Mouse (Mus musculus) A20 (cell line): ENCODE measurements around the gene Atxn2.
"Not testable (repeated sequence)": the region's sequence is repeated elsewhere in the genome, so short reads cannot be mapped to it uniquely, and the experiment has no call there.

Source experiments
- DNase-seq: peaks from one replicate; pipeline ENCODE4 v3.0.0-alpha.2; 2011; ENCODE audit warnings: low read depth, low spot score

Atxn2 gene

DNA sequence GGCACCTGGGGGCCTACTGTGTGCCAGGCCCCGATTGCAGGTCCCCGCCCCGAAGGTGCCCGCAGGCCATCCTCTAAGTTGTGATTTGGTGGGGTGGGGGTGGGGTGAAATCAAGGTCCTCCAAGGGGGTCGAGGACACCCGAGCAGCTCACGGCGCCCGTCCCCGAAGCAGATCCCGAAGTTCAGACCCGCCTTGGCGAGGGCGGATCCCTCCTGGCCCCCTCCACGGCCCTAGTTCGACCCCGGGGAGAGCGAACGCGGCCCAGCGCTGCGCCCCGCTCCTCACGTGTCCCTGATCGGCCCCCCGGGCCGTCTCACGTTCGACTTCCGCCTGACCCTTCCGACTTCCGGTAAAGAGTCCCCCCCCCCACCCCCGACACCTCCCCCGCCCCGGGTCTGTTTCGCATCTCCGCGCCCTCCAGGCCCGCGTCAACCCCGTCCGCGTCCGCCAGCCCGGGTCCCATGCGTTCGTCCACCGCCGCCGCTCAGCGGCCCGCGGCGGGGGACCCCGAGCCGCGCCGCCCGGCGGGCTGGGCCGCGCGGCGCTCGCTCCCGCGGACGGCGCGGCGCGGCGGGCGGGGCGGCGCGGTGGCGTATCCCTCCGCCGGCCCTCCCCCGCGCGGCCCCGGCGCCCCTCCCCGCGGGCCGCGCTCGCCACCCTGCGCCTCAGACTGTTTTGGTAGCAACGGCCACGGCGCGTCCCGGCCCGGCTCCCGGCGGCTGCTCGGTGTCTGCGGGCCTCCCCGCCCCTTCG, at the start of gene Atxn2:
TSS of gene Atxn2 (plus strand) at position 164 of the 754 bp plus-strand sequence.
- DNase-seq = peak; percentile 93

- DNase-seq = no peak
These were observed 49.6 kb upstream of the Atxn2 start for GRCm38 (mm10) chr5:121661494-121661893.

- DNase-seq = no peak
These were observed 47.7 kb upstream of the Atxn2 start for GRCm38 (mm10) chr5:121663456-121663855.

- no peak for DNase-seq
These were observed 47.1 kb upstream of the Atxn2 start for GRCm38 (mm10) chr5:121664078-121664477.

DNA sequence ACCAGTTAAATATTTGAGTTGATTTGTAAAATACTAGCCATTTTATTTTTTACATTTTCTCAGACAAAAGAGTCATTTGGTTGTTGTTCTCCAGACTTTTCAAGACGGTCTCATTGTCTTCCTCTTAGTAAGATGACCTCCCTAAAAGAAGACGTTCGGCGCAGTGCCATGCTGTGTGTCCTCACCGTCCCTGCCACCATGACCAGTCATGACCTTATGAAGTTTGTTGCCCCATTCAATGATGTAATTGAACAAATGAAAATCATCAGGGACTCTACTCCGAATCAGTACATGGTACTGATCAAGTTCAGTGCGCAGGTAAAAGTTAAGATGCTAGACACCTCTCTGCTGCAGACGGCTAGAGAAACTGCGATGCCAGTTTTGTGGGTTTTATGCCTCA, 46.2 kb upstream of the Atxn2 start:
- DNase-seq = no peak

DNA sequence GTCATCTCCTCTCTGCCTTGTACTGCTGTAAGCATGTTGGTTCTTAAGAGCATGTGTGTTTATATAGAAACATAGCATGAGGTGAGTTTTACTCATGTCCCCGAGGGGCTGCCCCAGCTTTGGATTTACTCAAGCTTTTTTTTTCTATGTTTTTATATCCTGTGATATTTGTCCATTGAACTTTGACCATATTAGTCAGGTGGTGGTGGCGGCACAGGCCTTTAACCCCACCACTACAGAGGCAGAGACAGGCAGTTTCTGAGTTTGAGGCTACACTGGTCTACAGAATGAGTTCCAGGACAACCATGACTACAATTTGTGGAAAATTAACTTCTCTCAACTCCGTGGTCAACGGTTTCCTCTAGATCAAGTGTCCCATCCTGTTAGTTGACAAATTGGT, 44.1 kb upstream of the Atxn2 start:
- no peak for DNase-seq

- no peak for DNase-seq
These were observed 42.7 kb upstream of the Atxn2 start for GRCm38 (mm10) chr5:121668411-121668810.

GRCm38 (mm10) chr5:121670412-121670811, 40.7 kb upstream of the Atxn2 start:
- peak; percentile 60 for DNase-seq

DNA sequence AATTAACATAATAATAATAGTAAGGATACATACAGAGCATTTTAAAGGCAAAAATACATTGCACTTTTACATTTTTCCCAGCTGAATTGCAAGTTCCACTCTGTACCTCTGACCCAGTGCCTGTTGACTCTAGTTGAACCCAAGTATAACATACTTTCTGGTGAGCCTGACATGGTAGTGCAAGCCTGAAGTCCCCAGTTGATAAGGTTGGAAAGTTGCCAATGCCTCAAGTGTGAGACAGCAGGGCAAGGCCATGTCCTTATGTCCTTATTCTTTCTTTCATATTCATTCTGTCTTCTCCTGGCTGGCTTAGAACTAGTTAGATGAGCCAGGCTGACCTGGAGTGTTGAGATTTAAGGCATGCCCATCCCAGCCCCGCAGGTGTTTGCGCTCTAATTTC, 28.9 kb upstream of the Atxn2 start:
- DNase-seq = no peak

- no peak for DNase-seq
These were observed 25.6 kb upstream of the Atxn2 start for GRCm38 (mm10) chr5:121685495-121685894.

GRCm38 (mm10) chr5:121686113-121686898, 24.8 kb upstream of the Atxn2 start:
- no peak for DNase-seq

- no peak for DNase-seq
These were observed 20.5 kb upstream of the Atxn2 start for GRCm38 (mm10) chr5:121690482-121691211.

DNA sequence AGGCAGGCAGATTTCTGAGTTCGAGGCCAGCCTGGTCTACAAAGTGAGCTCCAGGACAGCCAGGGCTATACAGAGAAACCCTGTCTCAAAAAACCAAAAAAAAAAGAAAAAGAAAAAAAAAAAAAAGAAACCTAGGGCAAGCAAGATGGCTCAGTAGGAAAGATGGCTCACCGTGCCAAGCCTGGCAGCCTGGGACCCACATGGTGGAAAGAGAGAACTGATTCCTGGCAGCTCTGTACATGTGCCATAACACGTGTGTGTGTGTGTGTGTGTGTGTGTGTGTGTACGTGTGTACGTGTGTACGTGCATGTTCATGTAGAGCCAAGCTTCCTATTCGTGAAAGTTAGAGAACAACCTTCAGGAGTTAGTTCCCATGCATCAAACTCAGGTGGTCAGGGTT, 19.7 kb upstream of the Atxn2 start:
- not testable (repeated sequence) for DNase-seq

DNA sequence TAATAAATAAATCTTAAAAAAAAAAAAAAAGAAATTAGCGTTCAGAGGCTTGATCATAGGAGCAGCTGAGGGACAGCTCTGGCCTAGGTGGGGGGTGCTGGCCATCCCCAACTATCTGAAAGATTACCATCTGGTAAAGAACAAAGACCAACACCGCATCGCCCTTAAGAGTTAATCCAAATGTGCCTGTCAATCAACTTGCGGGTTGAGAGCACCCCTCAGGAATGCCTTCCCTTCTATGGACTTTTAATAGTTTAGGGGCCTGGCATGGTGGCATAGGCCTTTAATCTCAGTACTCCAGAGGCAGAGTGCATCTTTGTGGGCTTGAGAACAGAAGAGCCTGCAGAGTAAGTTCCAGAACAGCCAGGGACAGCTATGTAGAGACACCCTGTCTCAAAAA, 18.2 kb upstream of the Atxn2 start:
- no peak for DNase-seq

- DNase-seq = no peak
These were observed 14.4 kb upstream of the Atxn2 start for GRCm38 (mm10) chr5:121696761-121697160.

DNA sequence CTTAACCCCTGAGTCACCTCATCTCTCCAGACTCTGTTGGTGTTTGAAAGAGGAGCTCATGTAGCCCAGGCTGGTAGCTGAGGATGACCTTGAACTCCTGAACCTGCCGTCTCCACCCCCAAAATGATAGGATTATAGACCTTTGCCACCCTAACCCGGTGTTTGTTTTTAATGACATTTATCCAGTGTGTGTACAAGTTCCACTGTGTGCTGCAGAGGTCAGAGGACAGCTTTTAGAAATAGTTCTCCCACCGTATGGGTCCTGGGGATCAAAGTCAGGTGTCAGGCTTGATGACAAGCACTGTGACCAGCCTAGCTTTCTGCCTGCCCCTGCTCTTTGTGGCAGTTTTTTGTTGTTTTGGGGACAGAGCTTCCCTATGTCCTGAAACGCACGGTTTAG, 11.2 kb upstream of the Atxn2 start:
- no peak for DNase-seq

- DNase-seq = no peak
These were observed 10.6 kb upstream of the Atxn2 start for GRCm38 (mm10) chr5:121700496-121700895.

DNA sequence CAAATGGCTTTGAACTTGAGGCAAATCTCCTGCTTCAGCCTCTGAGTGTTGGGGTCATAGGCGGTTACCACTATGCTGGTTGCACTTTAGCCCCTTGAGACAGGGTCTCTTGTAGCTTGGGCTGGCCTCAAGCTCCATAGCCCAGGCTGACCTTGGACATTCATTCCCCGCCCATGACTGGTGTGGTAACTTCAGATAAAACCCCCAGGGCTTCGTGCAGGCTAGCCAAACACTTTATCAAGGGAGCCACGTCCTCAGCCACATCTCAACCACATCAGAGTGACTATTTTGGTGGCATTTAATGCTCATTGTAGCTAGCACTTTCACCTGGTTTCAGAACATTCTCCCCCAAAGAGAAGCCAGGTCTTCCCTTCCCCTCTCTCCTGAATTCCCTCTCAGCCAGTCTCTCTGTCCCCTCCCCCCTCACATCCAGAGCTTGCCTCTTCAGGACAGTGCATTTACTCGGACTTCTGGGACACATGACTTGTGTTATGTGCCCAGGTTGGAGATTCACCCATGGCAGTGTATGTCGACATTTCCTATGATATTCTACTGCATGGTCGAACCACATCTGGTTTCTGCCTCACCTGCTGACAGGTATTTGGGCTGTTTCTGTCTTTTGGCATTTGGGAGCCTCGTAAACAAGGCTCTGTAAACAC, 9.9 kb upstream of the Atxn2 start:
- no peak for DNase-seq

DNA sequence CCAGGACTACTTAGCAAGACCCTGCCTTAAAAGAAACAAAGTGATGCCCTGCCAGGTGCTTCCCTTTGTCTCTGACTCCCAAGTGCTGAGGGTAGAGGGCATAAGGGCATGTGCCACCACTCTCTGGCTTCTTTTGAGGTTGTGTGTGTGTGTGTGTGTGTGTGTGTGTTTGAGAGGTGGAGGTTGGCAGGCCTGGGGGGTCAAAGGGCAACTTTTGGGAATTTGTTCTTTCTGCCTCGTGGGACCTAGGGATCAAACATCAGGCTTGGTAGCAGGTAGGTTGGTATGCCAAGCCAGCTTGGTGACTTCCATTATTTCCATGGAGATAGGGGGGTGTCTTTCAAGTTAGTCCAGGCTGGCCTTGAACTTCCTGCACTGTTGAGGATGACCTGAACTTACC, 7.8 kb upstream of the Atxn2 start:
- DNase-seq = no peak

DNA sequence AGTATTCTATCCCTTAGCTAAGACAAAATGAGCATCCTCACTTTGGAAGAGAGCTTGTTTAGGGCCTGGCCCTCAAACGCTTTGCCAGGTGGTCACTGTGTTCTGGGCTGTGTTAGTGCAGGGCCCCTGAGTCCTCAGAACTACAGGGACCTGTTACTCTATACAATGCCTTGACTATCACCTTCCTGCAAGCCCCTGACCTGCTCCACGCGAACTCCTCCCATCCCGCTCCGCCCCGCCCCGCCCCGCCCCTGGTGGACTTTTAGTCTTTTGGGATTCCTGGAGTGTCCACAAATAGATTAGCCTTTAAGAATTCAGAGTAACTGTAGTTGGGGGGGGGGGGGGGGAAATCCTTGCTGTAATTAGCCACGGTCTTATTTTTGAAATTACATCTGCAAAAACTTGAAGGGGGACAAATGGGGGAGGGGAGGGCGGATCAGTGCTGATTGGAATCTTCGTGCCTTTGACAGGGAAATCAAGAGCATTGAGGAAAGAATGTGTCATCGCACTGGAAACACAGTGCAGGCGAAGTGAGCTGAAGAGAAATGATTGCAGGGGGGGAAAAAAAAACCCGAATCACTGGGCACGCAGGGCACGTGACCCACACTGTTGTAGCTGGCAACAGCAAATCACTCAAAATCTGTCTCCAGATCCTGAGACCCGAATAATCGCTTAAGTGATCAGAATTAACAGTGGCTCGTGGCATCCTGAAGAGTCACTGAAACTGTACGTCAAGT, 6.5 kb upstream of the Atxn2 start:
- DNase-seq = no peak

DNA sequence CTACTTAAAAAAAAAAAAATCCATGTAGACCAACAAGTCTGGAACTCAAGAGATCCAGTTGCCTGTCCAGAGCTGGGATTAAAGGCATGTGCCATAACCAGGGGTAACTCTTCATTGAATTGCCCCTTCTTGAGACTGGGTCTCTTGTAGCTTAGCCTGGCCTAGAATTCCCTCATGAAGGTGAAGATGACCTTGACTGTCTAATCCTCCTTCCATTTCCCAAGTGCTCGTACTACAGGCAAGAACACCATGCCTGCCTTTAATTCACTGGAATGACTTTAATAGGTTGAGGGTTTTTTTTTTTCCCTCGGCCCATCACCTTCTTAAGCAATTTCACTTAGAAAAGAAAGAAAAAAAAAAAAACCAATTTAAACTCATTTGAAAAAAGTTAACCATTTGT, 735 bp upstream of the Atxn2 start:
- DNase-seq = no peak
